Mouse (Mus musculus): ENCODE results near the gene Pax1. TPM values are rescaled to one million over a fixed set of nuclear protein-coding genes. Genes with fewer than 3 reads are reported as not detected.

The Pax1 gene
- polyA plus RNA-seq, 1 experiment from 2014 or later, result not detected

- H3K4me2 ChIP-seq (ENCODE audit: low read length), result no peak overlapping the region
- no peak overlapping the region for H3K27ac ChIP-seq (ENCODE audit: low read depth)
- H3K9me3 ChIP-seq (ENCODE audit: control insufficient read depth, low read length), result no peaks in the 10 kb centered on the region
- H3K27me3 ChIP-seq (replicated peaks; ENCODE audit: control insufficient read depth, insufficient read depth, low read length), result peaks cover 92% of the 10 kb centered on the region
- under 1% methylated on average over 32 of the region's 32 CpGs for WGBS
- H3K4me1 ChIP-seq (replicated peaks; ENCODE audit: control insufficient read depth, insufficient read depth, low read length), result peaks cover 3% of the 10 kb centered on the region; the same call in 1 of the 2 replicates
- H3K4me3 ChIP-seq (ENCODE audit: low read depth, low read length), result no peak overlapping the region
- ATAC-seq (replicated peaks; ENCODE audit: low FRiP score, low TSS enrichment, low read depth) (no peak), DNase-seq (ENCODE audit: low spot score) (no peak)
- no peaks in the 10 kb centered on the region for H3K36me3 ChIP-seq (ENCODE audit: control insufficient read depth, insufficient read depth, low read length)
- H3K9ac ChIP-seq (ENCODE audit: low read length), result no peak overlapping the region
These were observed 6.3 kb downstream of the Pax1 start for GRCm38 (mm10) chr2:147367911-147368591.

GRCm38 (mm10) chr2:147369561-147369960 lies 7.8 kb downstream of the Pax1 start:
- peaks cover 92% of the 10 kb centered on the region for H3K27me3 ChIP-seq (replicated peaks; ENCODE audit: control insufficient read depth, insufficient read depth, low read length)
- no peak overlapping the region for H3K9ac ChIP-seq (ENCODE audit: low read length)
- no peak for DNase-seq (ENCODE audit: low spot score)
- H3K4me3 ChIP-seq (ENCODE audit: low read depth, low read length), result no peak overlapping the region
- H3K27ac ChIP-seq (ENCODE audit: low read depth), result no peak overlapping the region
- H3K4me1 ChIP-seq (replicated peaks; ENCODE audit: control insufficient read depth, insufficient read depth, low read length), result peaks cover 3% of the 10 kb centered on the region; the same call in 1 of the 2 replicates
- H3K4me2 ChIP-seq (ENCODE audit: low read length), result no peak overlapping the region
- no peak for ATAC-seq (replicated peaks; ENCODE audit: low FRiP score, low TSS enrichment, low read depth)
- 2% methylated on average over 9 of the region's 9 CpGs for whole genome bisulfite sequencing
- no peaks in the 10 kb centered on the region for H3K36me3 ChIP-seq (ENCODE audit: control insufficient read depth, insufficient read depth, low read length)
- no peaks in the 10 kb centered on the region for H3K9me3 ChIP-seq (ENCODE audit: control insufficient read depth, low read length)

DNA sequence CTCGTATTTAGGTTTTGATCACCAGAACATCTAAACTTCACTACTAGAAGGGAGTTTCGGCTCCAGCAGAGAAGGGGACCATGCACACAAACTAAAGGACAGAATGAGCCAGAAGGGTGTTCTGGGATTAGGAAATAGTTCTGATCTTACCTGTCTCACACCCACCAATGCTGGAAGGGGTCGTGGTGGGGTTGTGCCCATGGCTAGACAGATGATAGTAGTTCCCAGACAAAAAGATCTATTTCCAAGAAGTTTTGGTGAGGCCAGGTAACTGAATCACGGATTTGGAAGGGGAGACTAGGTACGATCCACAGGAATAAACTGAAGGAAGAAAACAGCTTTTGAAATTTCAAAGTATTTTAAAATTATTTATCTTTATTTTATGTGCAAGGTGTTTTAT lies 8.4 kb downstream of the Pax1 start:
- no peak overlapping the region for H3K27ac ChIP-seq (ENCODE audit: low read depth)
- H3K4me3 ChIP-seq (ENCODE audit: low read depth, low read length), result no peak overlapping the region
- 6% methylated on average over 5 of the region's 5 CpGs for WGBS
- no peaks in the 10 kb centered on the region for H3K36me3 ChIP-seq (ENCODE audit: control insufficient read depth, insufficient read depth, low read length)
- peaks cover 3% of the 10 kb centered on the region; the same call in 1 of the 2 replicates for H3K4me1 ChIP-seq (replicated peaks; ENCODE audit: control insufficient read depth, insufficient read depth, low read length)
- ATAC-seq (replicated peaks; ENCODE audit: low FRiP score, low TSS enrichment, low read depth) (no peak), DNase-seq (ENCODE audit: low spot score) (no peak)
- no peak overlapping the region for H3K9ac ChIP-seq (ENCODE audit: low read length)
- no peaks in the 10 kb centered on the region for H3K9me3 ChIP-seq (ENCODE audit: control insufficient read depth, low read length)
- no peak overlapping the region for H3K4me2 ChIP-seq (ENCODE audit: low read length)
- peaks cover 92% of the 10 kb centered on the region for H3K27me3 ChIP-seq (replicated peaks; ENCODE audit: control insufficient read depth, insufficient read depth, low read length)

- ATAC-seq (replicated peaks; ENCODE audit: low FRiP score, low TSS enrichment, low read depth) (no peak), DNase-seq (ENCODE audit: low spot score) (no peak)
- Histone ChIP-seq H3K9me3 (ENCODE audit: control insufficient read depth, low read length) (no peaks in the 10 kb centered on the region), H3K4me3 (ENCODE audit: low read depth, low read length) (no peak overlapping the region), H3K36me3 (ENCODE audit: control insufficient read depth, insufficient read depth, low read length) (no peaks in the 10 kb centered on the region), H3K27me3 (replicated peaks; ENCODE audit: control insufficient read depth, insufficient read depth, low read length) (peaks cover 90% of the 10 kb centered on the region), H3K27ac (ENCODE audit: low read depth) (no peak overlapping the region), H3K4me2 (ENCODE audit: low read length) (no peak overlapping the region), H3K9ac (ENCODE audit: low read length) (no peak overlapping the region), H3K4me1 (replicated peaks; ENCODE audit: control insufficient read depth, insufficient read depth, low read length) (no peaks in the 10 kb centered on the region)
These were observed 9.6 kb downstream of the Pax1 start for GRCm38 (mm10) chr2:147371289-147371688.

DNA sequence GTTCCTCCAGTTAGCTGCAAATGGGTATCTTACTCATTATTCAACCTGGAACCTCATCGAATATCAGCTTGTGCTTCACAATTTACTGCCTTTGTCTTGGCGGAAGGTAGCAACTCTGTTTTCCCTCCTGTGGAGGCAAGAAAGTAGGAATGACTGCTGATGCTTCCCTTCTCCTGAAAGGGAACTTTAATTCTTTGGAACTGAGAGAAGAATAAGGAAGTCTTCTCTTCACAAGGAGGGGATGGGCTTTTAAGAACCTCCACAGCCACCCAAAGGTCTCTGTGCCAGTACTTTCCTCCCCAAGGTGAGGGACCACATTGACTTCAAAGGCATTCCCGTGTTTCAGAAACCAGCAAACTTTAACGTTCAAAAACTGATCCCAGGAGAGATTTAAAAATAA lies 10.1 kb downstream of the Pax1 start:
- no peak overlapping the region for H3K4me3 ChIP-seq (ENCODE audit: low read depth, low read length)
- H3K4me1 ChIP-seq (replicated peaks; ENCODE audit: control insufficient read depth, insufficient read depth, low read length), result no peaks in the 10 kb centered on the region
- no peaks in the 10 kb centered on the region for H3K9me3 ChIP-seq (ENCODE audit: control insufficient read depth, low read length)
- no peak overlapping the region for H3K27ac ChIP-seq (ENCODE audit: low read depth)
- DNase-seq (ENCODE audit: low spot score) (no peak), ATAC-seq (replicated peaks; ENCODE audit: low FRiP score, low TSS enrichment, low read depth) (no peak)
- no peak overlapping the region for H3K9ac ChIP-seq (ENCODE audit: low read length)
- peaks cover 90% of the 10 kb centered on the region for H3K27me3 ChIP-seq (replicated peaks; ENCODE audit: control insufficient read depth, insufficient read depth, low read length)
- no peaks in the 10 kb centered on the region for H3K36me3 ChIP-seq (ENCODE audit: control insufficient read depth, insufficient read depth, low read length)
- 3% methylated on average over 4 of the region's 4 CpGs for WGBS
- H3K4me2 ChIP-seq (ENCODE audit: low read length), result no peak overlapping the region

DNA sequence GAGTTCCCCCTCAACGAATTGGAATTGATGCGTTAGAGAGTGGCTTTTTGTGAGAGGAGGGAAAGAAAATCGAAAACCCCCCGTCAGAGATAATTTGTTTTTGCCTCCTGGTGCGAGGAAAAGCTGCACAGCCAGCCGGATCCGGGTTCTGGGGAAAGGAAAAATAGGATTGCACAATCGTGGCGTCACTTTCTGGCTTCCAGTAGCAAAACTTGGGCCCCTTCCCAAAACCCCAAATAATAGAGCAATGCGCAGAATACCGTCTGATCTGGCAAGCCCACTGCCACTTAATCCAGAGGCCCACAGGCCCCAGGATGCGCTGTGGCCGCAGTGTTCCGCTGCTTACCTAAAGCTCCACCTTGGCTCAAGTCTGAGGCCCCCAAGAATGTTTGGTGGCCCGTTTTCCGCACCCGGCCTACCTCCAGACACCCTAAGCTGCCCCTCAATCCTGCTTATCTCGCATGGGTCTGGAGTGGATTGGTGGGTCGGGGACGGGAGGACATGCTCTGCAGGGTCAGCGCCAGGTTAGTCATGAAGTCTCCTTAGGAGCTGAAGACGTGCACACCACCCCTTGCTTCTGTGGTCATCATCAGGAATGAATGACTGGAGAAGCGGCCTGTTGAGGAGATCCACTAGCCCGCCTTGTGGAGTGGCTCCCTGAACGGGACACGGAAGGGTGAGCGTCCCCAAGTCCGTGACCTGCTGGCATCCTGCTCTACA lies 11.4 kb downstream of the Pax1 start:
- ATAC-seq (replicated peaks; ENCODE audit: low FRiP score, low TSS enrichment, low read depth) (no peak), DNase-seq (ENCODE audit: low spot score) (no peak)
- Histone ChIP-seq H3K27me3 (replicated peaks; ENCODE audit: control insufficient read depth, insufficient read depth, low read length) (peaks cover 90% of the 10 kb centered on the region), H3K36me3 (ENCODE audit: control insufficient read depth, insufficient read depth, low read length) (no peaks in the 10 kb centered on the region), H3K9me3 (ENCODE audit: control insufficient read depth, low read length) (no peaks in the 10 kb centered on the region), H3K4me1 (replicated peaks; ENCODE audit: control insufficient read depth, insufficient read depth, low read length) (no peaks in the 10 kb centered on the region), H3K4me2 (ENCODE audit: low read length) (no peak overlapping the region), H3K9ac (ENCODE audit: low read length) (no peak overlapping the region), H3K27ac (ENCODE audit: low read depth) (no peak overlapping the region), H3K4me3 (ENCODE audit: low read depth, low read length) (no peak overlapping the region)
- 2% methylated on average over 28 of the region's 28 CpGs for WGBS

GRCm38 (mm10) chr2:147373667-147374007 lies 11.9 kb downstream of the Pax1 start:
- DNase-seq (ENCODE audit: low spot score) (no peak), ATAC-seq (replicated peaks; ENCODE audit: low FRiP score, low TSS enrichment, low read depth) (0 out of 2 replicates have a peak, but pooled peaks have one; percentile 36)
- no peak overlapping the region for H3K4me2 ChIP-seq (ENCODE audit: low read length)
- no peaks in the 10 kb centered on the region for H3K9me3 ChIP-seq (ENCODE audit: control insufficient read depth, low read length)
- no peak overlapping the region for H3K9ac ChIP-seq (ENCODE audit: low read length)
- WGBS, result under 1% methylated on average over 19 of the region's 19 CpGs
- H3K27me3 ChIP-seq (replicated peaks; ENCODE audit: control insufficient read depth, insufficient read depth, low read length), result peaks cover 91% of the 10 kb centered on the region
- no peaks in the 10 kb centered on the region for H3K4me1 ChIP-seq (replicated peaks; ENCODE audit: control insufficient read depth, insufficient read depth, low read length)
- no peaks in the 10 kb centered on the region for H3K36me3 ChIP-seq (ENCODE audit: control insufficient read depth, insufficient read depth, low read length)
- H3K4me3 ChIP-seq (ENCODE audit: low read depth, low read length), result no peak overlapping the region
- H3K27ac ChIP-seq (ENCODE audit: low read depth), result no peak overlapping the region

DNA sequence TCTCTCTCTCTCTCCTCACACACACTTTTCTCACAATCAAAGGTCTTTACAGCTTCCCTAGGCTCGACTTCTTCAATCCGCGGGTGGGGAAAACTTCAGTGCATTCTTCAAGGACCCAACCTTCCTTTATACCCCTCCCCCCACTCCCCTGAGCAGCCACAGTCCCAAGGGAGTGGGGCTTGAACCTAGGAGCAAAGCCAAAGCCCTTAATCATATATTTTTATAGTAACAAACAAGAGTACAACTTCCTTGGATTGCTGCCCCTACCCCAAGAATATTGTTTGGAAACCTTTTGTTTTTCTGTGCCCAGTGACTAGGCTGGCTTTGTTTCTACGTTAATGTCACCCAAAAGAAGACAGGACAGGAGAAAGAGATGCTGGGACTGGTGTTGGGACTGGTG lies 12.5 kb downstream of the Pax1 start:
- Histone ChIP-seq H3K4me3 (ENCODE audit: low read depth, low read length) (no peak overlapping the region), H3K36me3 (ENCODE audit: control insufficient read depth, insufficient read depth, low read length) (no peaks in the 10 kb centered on the region), H3K27me3 (replicated peaks; ENCODE audit: control insufficient read depth, insufficient read depth, low read length) (peaks cover 93% of the 10 kb centered on the region), H3K4me2 (ENCODE audit: low read length) (no peak overlapping the region), H3K9ac (ENCODE audit: low read length) (no peak overlapping the region), H3K27ac (ENCODE audit: low read depth) (no peak overlapping the region), H3K4me1 (replicated peaks; ENCODE audit: control insufficient read depth, insufficient read depth, low read length) (no peaks in the 10 kb centered on the region), H3K9me3 (ENCODE audit: control insufficient read depth, low read length) (no peaks in the 10 kb centered on the region)
- no peak for ATAC-seq (replicated peaks; ENCODE audit: low FRiP score, low TSS enrichment, low read depth)
- WGBS, result 3% methylated on average over 4 of the region's 4 CpGs
- DNase-seq (ENCODE audit: low spot score), result no peak

Data from intestine, embryonic 14.5 days (tissue).